ENCODE assay signal across 15 mouse cellular contexts in the genomic region with DNA sequence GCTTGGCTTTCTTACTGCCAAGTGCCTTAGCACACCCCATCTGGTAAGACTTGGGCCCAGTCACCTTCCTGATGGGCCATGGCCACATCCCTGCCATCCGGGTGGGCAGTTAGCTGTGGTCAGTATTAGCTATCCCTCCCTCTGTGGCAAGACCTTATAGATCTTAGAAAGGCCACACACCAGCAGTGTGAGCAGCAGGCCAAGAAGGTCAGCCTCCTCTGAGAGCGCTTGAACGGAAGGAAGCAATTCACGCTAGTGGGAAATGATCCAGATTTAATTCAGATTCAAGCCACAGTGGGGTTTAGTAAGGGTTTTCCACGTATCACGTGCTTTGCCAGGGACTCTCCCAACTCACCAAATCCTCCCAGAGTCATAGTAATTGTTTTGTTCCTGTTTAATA.
DNase-seq lines count a peak whose midpoint lies in the region; ATAC-seq and TF ChIP-seq lines count a peak whose summit lies in the region.
"Had no signal": no experiment of that assay in that cellular context is flagged by ENCODE, and none has a peak within 500 bp of the region (broad histone marks: within the 10 kb centered on the region; RNA-seq: fewer than 3 reads in every experiment).

No protein-coding gene starts in this region.

- H3K4me3 ChIP-seq in layer of hippocampus, adult 2 months = no peak overlapping the region
- no peak overlapping the region for H3K4me3 ChIP-seq in forebrain, embryonic 16.5 days (replicated peaks; ENCODE audit: low read length)
- H3K4me3 ChIP-seq: forebrain, embryonic 15.5 days; myocyte had no signal

- no peaks in the 10 kb centered on the region for H3K27me3 ChIP-seq in forebrain, embryonic 16.5 days (replicated peaks; ENCODE audit: control insufficient read depth, insufficient read depth, low read length)
- H3K27me3 ChIP-seq: forebrain, embryonic 15.5 days had no signal

- H3K4me2 ChIP-seq in forebrain, embryonic 16.5 days (ENCODE audit: low read length) = no peak overlapping the region
- H3K4me2 ChIP-seq: forebrain, embryonic 15.5 days had no signal

- TF ChIP-seq CTCF in layer of hippocampus, adult 2 months (conservative IDR thresholded peaks at IDR 0.05) = no peak

- no peaks in the 10 kb centered on the region for H3K4me1 ChIP-seq in forebrain, embryonic 16.5 days (replicated peaks; ENCODE audit: control insufficient read depth, insufficient read depth, low read length)
- H3K4me1 ChIP-seq: forebrain, embryonic 15.5 days had no signal

- H3K9ac ChIP-seq in forebrain, embryonic 16.5 days (replicated peaks; ENCODE audit: low read depth, low read length) = no peak overlapping the region
- H3K9ac ChIP-seq: forebrain, embryonic 15.5 days had no signal

- no peaks in the 10 kb centered on the region for H3K9me3 ChIP-seq in forebrain, embryonic 16.5 days (ENCODE audit: control insufficient read depth, low read length)
- H3K9me3 ChIP-seq: forebrain, embryonic 15.5 days; G1E had no signal

- H3K36me3 ChIP-seq in forebrain, embryonic 16.5 days (ENCODE audit: control insufficient read depth, insufficient read depth) = no peaks in the 10 kb centered on the region
- H3K36me3 ChIP-seq: forebrain, embryonic 15.5 days; G1E had no signal

- peak; percentile 25 for DNase-seq in adrenal gland, postnatal 10 days
- DNase-seq in adrenal gland, adult 18-20 months (ENCODE audit: low spot score in 2 of 2) = no peak
- no peak for DNase-seq in layer of hippocampus, adult 2 months (ENCODE audit: low spot score in 2 of 2)
- DNase-seq in layer of hippocampus, postnatal 10 days (ENCODE audit: low spot score in 2 of 2) = no peak
- DNase-seq in gastrocnemius, adult 8-10 months (ENCODE audit: low spot score in 2 of 2) = peak; percentile 13 to 28
- DNase-seq in skeletal muscle tissue, adult 2 months (ENCODE audit: low read depth, low spot score) = peak; percentile 58
- no peak for DNase-seq in frontal cortex, postnatal 14 days (ENCODE audit: low spot score in 2 of 2)
- DNase-seq: cerebellum, adult 11 months; kidney, adult 8-10 months; layer of hippocampus, postnatal 36 days had no signal

- 56% methylated on average over 6 of the region's 6 CpGs for WGBS in forebrain, embryonic 16.5 days

- ATAC-seq in forebrain, embryonic 16.5 days = no peak
- ATAC-seq: activated CD4-positive, CD25-positive, alpha-beta regulatory T cell, adult 4 months; forebrain, embryonic 15.5 days had no signal

- peak overlapping the region; percentile 41; the same call in 1 of the 2 replicates for H3K27ac ChIP-seq in layer of hippocampus, adult 2 months
- H3K27ac ChIP-seq in forebrain, embryonic 16.5 days (ENCODE audit: low read length) = no peak overlapping the region
- H3K27ac ChIP-seq: forebrain, embryonic 15.5 days had no signal

Comparison
In these comparisons a context has a peak if more than half of its experiments do, and no peak if none do; other contexts are left out.
1. DNase-seq: peak in adrenal gland, postnatal 10 days (single experiment), gastrocnemius, adult 8-10 months (2 of 2) and skeletal muscle tissue, adult 2 months (single experiment); none in adrenal gland, adult 18-20 months (0 of 2), layer of hippocampus, adult 2 months (0 of 2), layer of hippocampus, postnatal 10 days (0 of 2) and frontal cortex, postnatal 14 days (0 of 2).